Mouse (Mus musculus): ENCODE measurements around the gene Klrb1. TPM values are rescaled to one million over a fixed set of nuclear protein-coding genes. Genes with fewer than 3 reads are reported as not detected.
A peak's percentile ranks its signal among the peaks of the same experiment; 100 is the strongest.
"Not testable (repeated sequence)": the region's sequence is repeated elsewhere in the genome, so short reads cannot be mapped to it uniquely, and the experiment has no call there.

Gene Klrb1
- polyA plus RNA-seq, 1 experiment from 2014 or later = 0.35 TPM

GRCm38 (mm10) chr6:128761144-128761540, 38.3 kb upstream of the Klrb1 start:
- Histone ChIP-seq H3K4me3 (ENCODE audit: low read depth, low read length) (peak overlapping the region; percentile 55), H3K36me3 (ENCODE audit: control insufficient read depth, insufficient read depth, low read length) (no peaks in the 10 kb centered on the region), H3K27me3 (ENCODE audit: control insufficient read depth, insufficient read depth, low read length) (no peaks in the 10 kb centered on the region), H3K9ac (replicated peaks; ENCODE audit: low read depth, low read length) (peak overlapping the region; percentile 18; the same call in 1 of the 2 replicates), H3K4me2 (ENCODE audit: low read depth, low read length) (peak overlapping the region; percentile 19), H3K9me3 (ENCODE audit: control insufficient read depth, low read length) (no peaks in the 10 kb centered on the region), H3K27ac (ENCODE audit: low read depth, low read length) (peak overlapping the region; percentile 88), H3K4me1 (ENCODE audit: control insufficient read depth, insufficient read depth, low read length) (no peaks in the 10 kb centered on the region)
- 43% methylated on average over 5 of the region's 5 CpGs for WGBS
- no peak; the same call in 1 of the 2 replicates for ATAC-seq (ENCODE audit: low read depth)

DNA sequence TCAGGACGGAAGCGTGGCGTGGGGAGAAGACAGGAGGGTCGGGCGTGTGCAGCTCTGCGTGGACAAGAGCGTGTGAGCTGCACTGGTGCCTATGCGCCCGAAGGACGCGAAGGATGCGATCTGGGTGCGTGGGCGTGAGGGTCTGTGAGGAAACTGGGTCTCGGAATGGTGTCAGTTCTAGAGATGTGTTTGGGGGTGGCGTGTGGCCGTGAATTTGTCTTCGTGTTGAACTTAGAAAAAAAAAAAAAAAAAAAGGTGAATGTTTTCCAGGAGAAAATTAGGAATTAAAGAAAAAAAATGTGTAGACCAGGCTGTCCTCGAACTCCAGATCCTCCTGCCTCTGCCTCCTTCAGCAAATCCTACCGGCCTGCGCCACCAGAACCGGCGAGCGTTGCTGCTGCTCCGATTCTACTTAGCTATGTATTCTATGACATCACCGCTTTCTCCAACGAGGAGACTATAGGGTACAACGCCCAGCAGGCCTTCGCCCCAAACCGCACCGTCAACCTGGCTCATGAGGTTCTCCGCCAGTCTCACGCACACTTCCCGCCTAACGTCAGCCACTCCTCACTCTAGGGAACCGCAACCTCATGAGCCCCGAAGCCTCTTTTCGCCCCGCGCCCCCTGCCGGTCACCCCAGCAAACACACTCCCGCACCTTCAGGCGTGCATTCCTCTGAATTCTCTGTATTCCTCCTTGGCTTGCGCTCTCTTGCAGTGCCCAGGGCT, 37.7 kb upstream of the Klrb1 start:
- Histone ChIP-seq H3K4me2 (ENCODE audit: low read depth, low read length) (peak overlapping the region; percentile 23), H3K4me3 (ENCODE audit: low read depth, low read length) (peak overlapping the region; percentile 55), H3K9ac (replicated peaks; ENCODE audit: low read depth, low read length) (peak overlapping the region; percentile 75), H3K27ac (ENCODE audit: low read depth, low read length) (peak overlapping the region; percentile 88)
- H3K4me1 ChIP-seq (ENCODE audit: control insufficient read depth, insufficient read depth, low read length); H3K27me3 ChIP-seq (ENCODE audit: control insufficient read depth, insufficient read depth, low read length); H3K9me3 ChIP-seq (ENCODE audit: control insufficient read depth, low read length); H3K36me3 ChIP-seq (ENCODE audit: control insufficient read depth, insufficient read depth, low read length): not testable (repeated sequence)
- under 1% methylated on average over 44 of the region's 44 CpGs for WGBS
- peak; percentile 82 for ATAC-seq (ENCODE audit: low read depth)

- H3K27me3 ChIP-seq (ENCODE audit: control insufficient read depth, insufficient read depth, low read length); H3K9me3 ChIP-seq (ENCODE audit: control insufficient read depth, low read length); H3K36me3 ChIP-seq (ENCODE audit: control insufficient read depth, insufficient read depth, low read length); H3K4me1 ChIP-seq (ENCODE audit: control insufficient read depth, insufficient read depth, low read length): not testable (repeated sequence)
- ATAC-seq (ENCODE audit: low read depth) = peak; percentile 52
- peak overlapping the region; percentile 75 for H3K9ac ChIP-seq (replicated peaks; ENCODE audit: low read depth, low read length)
- peak overlapping the region; percentile 55 for H3K4me3 ChIP-seq (ENCODE audit: low read depth, low read length)
- H3K4me2 ChIP-seq (ENCODE audit: low read depth, low read length) = peak overlapping the region; percentile 23; the same call in 1 of the 2 replicates
- WGBS = under 1% methylated on average over 22 of the region's 22 CpGs
- H3K27ac ChIP-seq (ENCODE audit: low read depth, low read length) = peak overlapping the region; percentile 88
Observed at GRCm38 (mm10) chr6:128760016-128760415, 37.2 kb upstream of the Klrb1 start.

- Histone ChIP-seq H3K36me3 (ENCODE audit: control insufficient read depth, insufficient read depth, low read length) (no peaks in the 10 kb centered on the region), H3K9me3 (ENCODE audit: control insufficient read depth, low read length) (no peaks in the 10 kb centered on the region), H3K4me2 (ENCODE audit: low read depth, low read length) (no peak overlapping the region), H3K27ac (ENCODE audit: low read depth, low read length) (no peak overlapping the region), H3K27me3 (ENCODE audit: control insufficient read depth, insufficient read depth, low read length) (no peaks in the 10 kb centered on the region), H3K4me1 (ENCODE audit: control insufficient read depth, insufficient read depth, low read length) (no peaks in the 10 kb centered on the region), H3K9ac (replicated peaks; ENCODE audit: low read depth, low read length) (no peak overlapping the region), H3K4me3 (ENCODE audit: low read depth, low read length) (peak overlapping the region; percentile 55; the same call in 1 of the 2 replicates)
- ATAC-seq (ENCODE audit: low read depth) = no peak
- WGBS = 73% methylated on average over 5 of the region's 5 CpGs
Observed at GRCm38 (mm10) chr6:128759221-128759950, 36.5 kb upstream of the Klrb1 start.

DNA sequence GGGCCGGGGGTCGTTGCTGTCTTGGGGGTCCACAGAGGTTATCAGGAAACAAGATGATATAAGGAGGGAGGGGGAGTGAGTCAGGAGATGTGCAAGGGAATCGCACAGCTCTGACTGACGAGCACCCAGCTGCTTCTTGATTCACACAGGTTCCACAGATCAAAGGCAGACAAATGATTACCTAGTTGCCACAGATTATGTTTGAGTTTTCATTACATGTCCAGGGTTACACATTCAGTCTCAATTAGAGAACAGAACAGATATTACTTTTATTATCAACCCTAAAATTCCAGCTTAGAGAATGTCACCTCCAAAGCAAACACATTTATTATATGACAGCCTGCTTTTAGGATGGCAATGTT, 32.5 kb upstream of the Klrb1 start:
- H3K36me3 ChIP-seq (ENCODE audit: control insufficient read depth, insufficient read depth, low read length); H3K9me3 ChIP-seq (ENCODE audit: control insufficient read depth, low read length); H3K4me2 ChIP-seq (ENCODE audit: low read depth, low read length); H3K27ac ChIP-seq (ENCODE audit: low read depth, low read length); H3K4me3 ChIP-seq (ENCODE audit: low read depth, low read length); H3K9ac ChIP-seq (replicated peaks; ENCODE audit: low read depth, low read length); H3K4me1 ChIP-seq (ENCODE audit: control insufficient read depth, insufficient read depth, low read length); H3K27me3 ChIP-seq (ENCODE audit: control insufficient read depth, insufficient read depth, low read length); ATAC-seq (ENCODE audit: low read depth): not testable (repeated sequence)
- 67% methylated on average over 4 of the region's 4 CpGs for WGBS

- not testable (repeated sequence) for H3K4me2 ChIP-seq (ENCODE audit: low read depth, low read length); H3K9me3 ChIP-seq (ENCODE audit: control insufficient read depth, low read length); H3K27me3 ChIP-seq (ENCODE audit: control insufficient read depth, insufficient read depth, low read length); H3K9ac ChIP-seq (replicated peaks; ENCODE audit: low read depth, low read length); H3K4me3 ChIP-seq (ENCODE audit: low read depth, low read length); ATAC-seq (ENCODE audit: low read depth); H3K27ac ChIP-seq (ENCODE audit: low read depth, low read length); H3K4me1 ChIP-seq (ENCODE audit: control insufficient read depth, insufficient read depth, low read length); H3K36me3 ChIP-seq (ENCODE audit: control insufficient read depth, insufficient read depth, low read length)
- 85% methylated on average over 12 of the region's 12 CpGs for WGBS
Observed at GRCm38 (mm10) chr6:128754748-128755401, 32.0 kb upstream of the Klrb1 start.

GRCm38 (mm10) chr6:128754265-128754664, 31.4 kb upstream of the Klrb1 start:
- H3K9ac ChIP-seq (replicated peaks; ENCODE audit: low read depth, low read length); H3K27me3 ChIP-seq (ENCODE audit: control insufficient read depth, insufficient read depth, low read length); H3K4me3 ChIP-seq (ENCODE audit: low read depth, low read length); H3K9me3 ChIP-seq (ENCODE audit: control insufficient read depth, low read length); H3K4me2 ChIP-seq (ENCODE audit: low read depth, low read length); H3K27ac ChIP-seq (ENCODE audit: low read depth, low read length); H3K36me3 ChIP-seq (ENCODE audit: control insufficient read depth, insufficient read depth, low read length); H3K4me1 ChIP-seq (ENCODE audit: control insufficient read depth, insufficient read depth, low read length): not testable (repeated sequence)
- ATAC-seq (ENCODE audit: low read depth) = peak; percentile 80
- WGBS = 45% methylated on average over 10 of the region's 10 CpGs

- H3K4me2 ChIP-seq (ENCODE audit: low read depth, low read length); H3K4me1 ChIP-seq (ENCODE audit: control insufficient read depth, insufficient read depth, low read length); H3K4me3 ChIP-seq (ENCODE audit: low read depth, low read length); H3K27me3 ChIP-seq (ENCODE audit: control insufficient read depth, insufficient read depth, low read length); H3K36me3 ChIP-seq (ENCODE audit: control insufficient read depth, insufficient read depth, low read length); H3K9me3 ChIP-seq (ENCODE audit: control insufficient read depth, low read length); H3K27ac ChIP-seq (ENCODE audit: low read depth, low read length); H3K9ac ChIP-seq (replicated peaks; ENCODE audit: low read depth, low read length): not testable (repeated sequence)
- peak; percentile 98 for ATAC-seq (ENCODE audit: low read depth)
- WGBS = 32% methylated on average over 8 of the region's 8 CpGs
Observed at GRCm38 (mm10) chr6:128753610-128754224, 30.9 kb upstream of the Klrb1 start.

All from neural tube, embryonic 14.5 days (tissue).